Mouse (Mus musculus) midbrain, postnatal 0 days (tissue): ENCODE measurements around the gene Washc4. TPM values are rescaled to one million over a fixed set of nuclear protein-coding genes. Genes with fewer than 3 reads are reported as not detected.

Source experiments
- ATAC-seq: fragments of 200-750 bp; cut with Nextera tagmentation; 2 replicates; pipeline ENCODE4 v1.8.0; 2017; ENCODE audit warnings: moderate number of reproducible peaks, mild to moderate bottlenecking, moderate TSS enrichment, moderate library complexity; ENCODE audit not compliant: low FRiP score
- DNase-seq: peaks from one replicate; pipeline ENCODE4 v3.0.0-alpha.2; 2015; ENCODE audit warnings: low spot score
- H3K27ac ChIP-seq: fragments of 300-500 bp; sonication (generic); 2 replicates; pipeline ENCODE4 v1.5.1; 2014; ENCODE audit warnings: low read depth, mild to moderate bottlenecking, low read length, mixed read lengths
- H3K27me3 ChIP-seq: fragments of 300-500 bp; sonication (generic); 2 replicates; pipeline ENCODE4 v1.6.1; 2014; ENCODE audit warnings: low read length, control low read depth, mixed read lengths; ENCODE audit not compliant: insufficient read depth
- H3K36me3 ChIP-seq: fragments of 300-500 bp; sonication (generic); 2 replicates; pipeline ENCODE4 v1.6.1; 2014; ENCODE audit warnings: low read length, control low read depth, mixed read lengths; ENCODE audit not compliant: insufficient read depth
- H3K4me1 ChIP-seq: fragments of 300-500 bp; sonication (generic); 2 replicates; pipeline ENCODE4 v1.6.1; 2014; ENCODE audit warnings: mild to moderate bottlenecking, control low read depth, antibody characterized with exemption, low read length, mixed read lengths; ENCODE audit not compliant: insufficient read depth
- H3K4me2 ChIP-seq: fragments of 300-500 bp; sonication (generic); 2 replicates; pipeline ENCODE4 v1.6.1; 2014; ENCODE audit warnings: low read depth, mild to moderate bottlenecking, low read length, mixed read lengths; ENCODE audit not compliant: poor library complexity, severe bottlenecking
- H3K4me3 ChIP-seq: fragments of 300-500 bp; sonication (generic); 2 replicates; pipeline ENCODE4 v1.5.1; 2014; ENCODE audit warnings: low read depth, mild to moderate bottlenecking, low read length, moderate library complexity
- H3K9ac ChIP-seq: fragments of 300-500 bp; sonication (generic); replicated peaks from 2 replicates; pipeline ENCODE4 v1.6.1; 2014; ENCODE audit warnings: mild to moderate bottlenecking, low read length, moderate library complexity, mixed read lengths; ENCODE audit not compliant: poor library complexity, severe bottlenecking
- H3K9me3 ChIP-seq: fragments of 300-500 bp; sonication (generic); 2 replicates; pipeline ENCODE4 v1.6.1; 2016; ENCODE audit warnings: low read length, control low read depth
- CTCF ChIP-seq: IDR thresholded peaks from 2 replicates; pipeline ENCODE4 v1.5.1; 2016; ENCODE audit warnings: antibody characterized with exemption, mild to moderate bottlenecking
- WGBS: fragments of 180-500 bp; shearing (Covaris S2); extraction: QIAGEN DNeasy Blood & Tissue Kit; methylation state at CpG from one replicate; pipeline ENCODE4 v1.1.7; 2014; 5-methylcytosine and 5-hydroxymethylcytosine counted together
- polyA plus RNA-seq: library from polyadenylated mRNA; unstranded; fragments of >200 nt; fragmentation: Nextera tagmentation; extraction: Ambion mirVana; gene quantifications from 2 replicates; pipeline ENCODE4 v1.2.1, GENCODE M21; 2015
- total RNA-seq: library from RNA; depleted of rRNA; stranded (reverse); fragments of >200 nt; gene quantifications from 2 replicates; pipeline ENCODE4 v1.2.3, GENCODE M21; 2014

Gene Washc4
- total and polyA plus RNA-seq, 2 experiments from 2014 or later: 16.5 to 22.1 TPM

- Histone ChIP-seq H3K27me3 (no peaks in the 10 kb centered on the region), H3K9ac (no peak overlapping the region), H3K27ac (no peak overlapping the region), H3K4me1 (no peaks in the 10 kb centered on the region), H3K4me3 (no peak overlapping the region), H3K4me2 (no peak overlapping the region), H3K36me3 (peaks cover 26% of the 10 kb centered on the region), H3K9me3 (no peaks in the 10 kb centered on the region)
- TF ChIP-seq CTCF: no peak
- DNase-seq (no peak), ATAC-seq (no peak)
- 97% methylated on average over 5 of the region's 5 CpGs for WGBS
Observed at GRCm38 (mm10) chr10:83629878-83630277, 86.3 kb downstream of the Washc4 start.

- Histone ChIP-seq H3K9me3 (no peaks in the 10 kb centered on the region), H3K27me3 (no peaks in the 10 kb centered on the region), H3K4me3 (no peak overlapping the region), H3K36me3 (peaks cover 19% of the 10 kb centered on the region), H3K27ac (no peak overlapping the region), H3K4me2 (no peak overlapping the region), H3K4me1 (no peaks in the 10 kb centered on the region), H3K9ac (no peak overlapping the region)
- DNase-seq (peak; percentile 90), ATAC-seq (peak; percentile 67)
- WGBS: 56% methylated on average over 3 of the region's 3 CpGs
- TF ChIP-seq CTCF: no peak
Observed at GRCm38 (mm10) chr10:83630899-83631298, 87.3 kb downstream of the Washc4 start.

GRCm38 (mm10) chr10:83631775-83632174 lies 88.2 kb downstream of the Washc4 start:
- Histone ChIP-seq H3K4me2 (no peak overlapping the region), H3K27ac (no peak overlapping the region), H3K4me1 (no peaks in the 10 kb centered on the region), H3K9ac (no peak overlapping the region), H3K27me3 (no peaks in the 10 kb centered on the region), H3K9me3 (no peaks in the 10 kb centered on the region), H3K4me3 (no peak overlapping the region), H3K36me3 (peaks cover 18% of the 10 kb centered on the region)
- 91% methylated on average over 10 of the region's 10 CpGs for WGBS
- no peak for ATAC-seq
- no peak for DNase-seq
- no peak for TF ChIP-seq CTCF

DNA sequence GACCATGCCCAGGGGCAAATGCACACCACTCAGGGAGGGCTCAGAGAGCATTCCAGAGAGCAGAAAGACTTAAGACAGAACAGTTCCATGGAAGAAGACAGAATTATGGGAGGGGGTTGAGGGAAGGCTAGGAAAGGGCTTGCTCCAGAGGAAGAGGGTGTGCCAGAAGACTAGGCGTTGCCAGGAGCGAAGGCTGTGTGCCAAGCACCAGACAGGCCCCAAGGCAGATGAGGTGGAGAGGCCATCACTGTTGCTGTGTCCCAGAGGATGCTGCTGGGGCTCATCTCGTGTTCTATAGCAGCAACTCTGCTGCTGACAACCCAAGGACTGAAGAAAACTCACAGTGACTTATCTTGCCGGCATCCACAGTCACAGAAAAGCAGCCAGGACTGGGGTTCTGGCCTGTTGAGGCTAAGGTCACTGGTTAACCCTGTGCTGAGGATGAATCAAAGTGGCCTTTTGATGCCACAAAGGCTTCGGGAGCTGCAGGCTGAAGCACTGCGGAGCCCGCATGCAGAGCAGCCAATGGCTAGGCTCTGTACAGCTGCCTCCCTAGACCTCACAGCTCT lies 89.3 kb downstream of the Washc4 start:
- H3K27ac ChIP-seq: no peak overlapping the region
- H3K4me1 ChIP-seq: no peaks in the 10 kb centered on the region
- no peak overlapping the region for H3K4me3 ChIP-seq
- no peak overlapping the region for H3K9ac ChIP-seq
- TF ChIP-seq CTCF: no peak
- no peak for ATAC-seq
- WGBS: 68% methylated on average over 7 of the region's 7 CpGs
- no peak overlapping the region for H3K4me2 ChIP-seq
- no peak for DNase-seq
- peaks cover 14% of the 10 kb centered on the region; the same call in 1 of the 2 replicates for H3K36me3 ChIP-seq
- H3K27me3 ChIP-seq: no peaks in the 10 kb centered on the region
- H3K9me3 ChIP-seq: no peaks in the 10 kb centered on the region

DNA sequence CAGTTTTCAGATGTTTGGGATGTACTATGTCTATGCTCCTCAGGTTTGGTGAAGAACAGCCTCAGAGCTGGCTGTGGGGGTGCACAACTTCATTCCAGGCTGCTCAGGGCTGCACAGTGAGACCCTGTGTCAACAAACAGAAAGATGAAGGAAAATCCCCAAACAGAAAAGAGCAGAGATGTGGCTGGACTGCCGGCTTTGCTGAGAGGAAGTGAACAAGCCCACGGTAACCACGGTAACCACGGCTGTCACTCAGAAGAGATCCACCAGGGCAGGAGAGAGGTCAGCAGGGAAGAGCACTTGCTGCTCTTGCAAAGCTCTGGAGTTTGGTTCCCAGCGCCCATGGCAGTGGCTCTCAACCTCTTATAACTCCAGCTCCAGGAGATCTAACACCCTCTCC lies 90.9 kb downstream of the Washc4 start:
- H3K9ac ChIP-seq: no peak overlapping the region
- WGBS: 19% methylated on average over 5 of the region's 5 CpGs
- 0 out of 2 replicates have a peak, but pooled peaks have one; percentile 24 for ATAC-seq

GRCm38 (mm10) chr10:83636191-83636590 lies 92.6 kb downstream of the Washc4 start:
- Histone ChIP-seq H3K4me1 (no peaks in the 10 kb centered on the region), H3K27ac (no peak overlapping the region), H3K4me3 (no peak overlapping the region), H3K36me3 (peaks cover 16% of the 10 kb centered on the region), H3K9ac (no peak overlapping the region), H3K27me3 (no peaks in the 10 kb centered on the region), H3K9me3 (no peaks in the 10 kb centered on the region), H3K4me2 (0 out of 2 replicates have a peak overlapping the region, but pooled peaks have one; percentile 3)
- ATAC-seq (no peak), DNase-seq (no peak)
- TF ChIP-seq CTCF: no peak
- WGBS: 88% methylated on average over 2 of the region's 2 CpGs

More for the DNA sequence above, 90.9 kb downstream of the Washc4 start:
- Histone ChIP-seq H3K9me3 (no peaks in the 10 kb centered on the region), H3K4me2 (no peak overlapping the region), H3K4me1 (no peaks in the 10 kb centered on the region), H3K4me3 (no peak overlapping the region), H3K27ac (no peak overlapping the region), H3K36me3 (peaks cover 13% of the 10 kb centered on the region; the same call in 1 of the 2 replicates), H3K27me3 (no peaks in the 10 kb centered on the region)
- peak; percentile 59 for DNase-seq
- no peak for TF ChIP-seq CTCF
